Mouse (Mus musculus) c-Kit-positive CD71-positive TER-119-positive erythroid progenitor cells, embryonic 14.5 days (primary cell): ENCODE measurements around the gene Tmem9b.

Experiments
- DNase-seq: peaks from one replicate; pipeline ENCODE4 v3.0.0-alpha.2; 2013; ENCODE audit warnings: low spot score

Tmem9b gene

DNA sequence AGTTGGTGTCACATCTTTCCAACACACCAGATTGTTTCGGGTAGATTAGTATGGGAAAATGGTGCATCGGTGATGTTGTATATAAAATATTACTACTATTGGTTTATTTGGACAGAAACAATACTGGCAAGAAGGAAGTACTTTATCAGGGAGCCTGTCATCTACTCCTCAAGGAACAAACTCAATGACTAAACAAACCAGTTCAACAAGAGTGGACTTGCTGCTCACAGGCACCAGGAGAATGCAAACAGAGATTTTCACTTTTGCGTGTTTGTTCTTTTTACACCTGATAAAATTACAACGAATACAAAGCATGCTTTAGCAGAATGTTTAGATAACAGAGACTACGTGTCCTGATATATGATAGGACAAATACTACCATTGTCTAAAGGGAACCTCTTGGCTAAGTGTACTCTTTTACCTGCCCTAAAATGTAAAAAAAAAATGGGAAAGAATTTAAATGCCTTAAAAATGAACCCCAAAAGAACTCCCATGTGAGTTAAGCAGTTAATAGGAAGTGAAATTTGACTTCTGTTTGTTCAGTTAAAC lies 12.8 kb downstream of the Tmem9b start:
- DNase-seq = no peak

DNA sequence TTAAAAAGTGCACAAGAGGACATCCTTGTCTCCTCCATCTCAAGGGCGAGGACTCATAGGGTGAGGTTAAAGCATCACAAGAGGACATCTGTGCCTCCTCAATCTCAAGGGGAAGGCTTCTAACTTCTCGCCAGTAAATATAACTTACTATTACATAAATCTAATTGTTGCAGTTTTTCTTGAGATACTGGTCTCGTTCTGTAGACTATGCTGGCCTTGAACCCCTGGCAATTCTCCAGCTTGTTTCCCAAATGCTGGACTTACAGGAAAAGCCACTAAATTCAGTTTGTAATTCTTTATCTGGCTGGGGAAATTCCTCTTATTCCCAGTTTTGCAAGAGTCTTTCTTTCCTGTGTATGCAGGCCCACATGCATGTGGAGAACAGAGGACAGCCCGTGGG lies 17.9 kb downstream of the Tmem9b start:
- DNase-seq = no peak

- no peak for DNase-seq
Observed at GRCm38 (mm10) chr7:109731626-109732025, 21.0 kb downstream of the Tmem9b start, which contains the start of gene Ascl3. TSS of gene Ascl3 (minus strand) at chr7:109731726.

DNA sequence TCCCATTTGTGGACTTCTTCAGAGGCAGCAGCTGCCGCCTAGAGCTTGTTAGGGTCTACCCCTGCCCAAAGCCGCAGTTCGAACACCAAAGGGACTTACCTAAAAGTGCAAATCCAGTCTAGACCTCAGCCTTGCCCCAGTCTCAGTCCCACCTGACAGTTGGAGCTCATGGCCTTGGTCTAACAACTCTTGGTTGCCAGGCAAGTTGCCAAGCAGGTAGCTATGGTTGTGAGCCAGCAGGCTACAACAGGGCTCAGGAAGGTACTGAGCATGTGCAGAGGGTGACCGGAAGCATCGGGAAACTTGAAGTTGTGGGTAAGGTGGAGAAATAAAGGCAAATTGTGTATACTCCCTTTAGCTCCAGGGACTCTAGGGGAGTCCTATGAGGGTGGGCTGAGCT lies 29.0 kb downstream of the Tmem9b start, which contains the start of gene BC051019:
Gene BC051019, minus strand, starts transcription at position 154 of the 400 bp plus-strand sequence.
- DNase-seq = no peak

- no peak for DNase-seq
Observed at GRCm38 (mm10) chr7:109723114-109723513, 29.6 kb downstream of the Tmem9b start.

GRCm38 (mm10) chr7:109722618-109723017 lies 30.1 kb downstream of the Tmem9b start:
- DNase-seq = no peak

- DNase-seq = peak; percentile 42
Observed at GRCm38 (mm10) chr7:109719286-109719685, 33.4 kb downstream of the Tmem9b start.

DNA sequence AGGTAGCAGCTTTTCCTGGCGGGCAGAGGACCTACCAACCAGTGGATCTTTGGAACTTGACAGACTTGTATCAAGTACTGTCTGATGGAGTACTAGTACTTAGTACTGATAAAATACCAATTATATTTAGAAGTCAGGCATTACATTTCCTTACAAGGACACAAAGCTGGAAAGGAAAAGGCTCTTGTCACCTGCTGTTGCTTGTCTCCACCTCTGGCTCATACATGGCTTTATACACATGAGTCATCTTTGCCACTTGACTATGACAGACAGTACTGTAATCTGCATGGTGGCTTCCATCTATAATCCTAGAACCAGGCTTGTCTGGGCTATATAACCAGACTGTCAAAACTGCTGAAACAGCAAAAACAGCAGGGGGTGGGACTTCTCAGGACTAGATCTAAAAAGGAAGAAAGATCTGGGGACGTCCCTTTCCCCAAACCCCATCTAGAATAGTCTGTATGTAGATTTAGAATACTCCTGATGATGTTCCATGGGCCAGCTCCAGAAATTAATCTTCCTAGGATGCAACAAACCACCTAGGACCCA lies 39.2 kb downstream of the Tmem9b start:
- DNase-seq = no peak

DNA sequence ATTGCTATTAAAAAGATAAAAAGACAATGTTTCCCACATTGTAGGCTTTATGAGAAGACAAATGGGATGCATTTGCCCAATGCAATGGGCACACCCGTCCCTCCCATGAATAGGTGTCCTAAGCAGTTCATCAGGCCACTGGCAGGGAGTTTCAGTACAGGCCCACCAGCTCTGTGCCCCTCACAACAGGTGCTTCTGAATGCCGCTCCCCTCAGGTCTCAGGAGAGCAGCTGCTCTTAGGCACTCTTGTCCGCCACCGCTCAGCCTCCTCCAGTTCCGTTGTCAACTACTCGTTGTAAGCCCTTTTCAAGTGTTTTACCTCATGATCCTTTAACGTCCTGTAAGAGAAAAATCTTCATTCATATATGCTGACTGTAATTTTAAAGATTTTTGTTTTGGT lies 40.5 kb downstream of the Tmem9b start:
- DNase-seq = no peak

- no peak for DNase-seq
Observed at GRCm38 (mm10) chr7:109710069-109710468, 42.6 kb downstream of the Tmem9b start.

DNA sequence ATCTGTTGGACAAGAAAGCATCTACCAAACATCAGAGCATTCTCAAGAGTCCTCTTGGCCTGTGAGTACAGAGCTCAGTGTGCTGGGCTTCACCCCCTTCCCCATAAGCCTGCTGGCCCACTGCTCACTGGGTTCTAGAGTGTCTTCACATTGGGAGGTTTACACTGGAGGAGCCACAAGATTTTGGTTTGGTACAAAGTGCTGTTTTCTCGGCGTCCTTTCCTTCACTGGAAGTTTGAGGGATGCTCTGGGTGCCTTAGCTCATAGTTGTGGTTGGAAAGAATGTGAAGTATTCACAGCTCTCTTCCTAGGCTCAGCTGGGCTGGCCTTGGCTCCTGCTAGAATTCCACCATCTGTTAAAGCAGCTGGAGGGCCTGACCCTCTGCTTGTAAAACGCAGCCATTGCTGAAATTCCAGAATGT lies 43.7 kb downstream of the Tmem9b start:
- no peak for DNase-seq

GRCm38 (mm10) chr7:109707023-109707785 lies 45.5 kb downstream of the Tmem9b start:
- peak; percentile 56 for DNase-seq

GRCm38 (mm10) chr7:109704461-109704860 lies 48.2 kb downstream of the Tmem9b start:
- DNase-seq = no peak

DNA sequence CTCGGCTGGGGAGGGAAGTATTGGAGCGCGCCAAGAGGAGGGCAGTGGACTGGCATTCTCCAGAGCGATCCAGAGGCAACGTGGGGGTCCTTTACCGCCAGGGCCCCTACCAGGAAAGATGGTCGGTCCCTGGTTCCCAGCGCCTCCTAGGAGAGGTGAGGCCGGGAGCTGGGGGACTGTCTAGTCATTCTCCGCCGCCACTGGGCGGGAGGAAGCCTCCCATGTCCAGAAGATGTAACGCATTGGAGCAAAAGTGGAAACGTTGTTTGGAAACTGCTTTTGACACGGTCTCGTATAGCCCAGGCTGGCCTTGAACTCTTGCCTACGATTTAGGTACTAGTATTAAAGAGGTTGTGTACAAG lies 48.7 kb downstream of the Tmem9b start:
- peak; percentile 42 for DNase-seq

- DNase-seq = peak; percentile 93
Observed at GRCm38 (mm10) chr7:109703190-109704015, 49.3 kb downstream of the Tmem9b start, which contains the start of the genes St5 and Akip1. TSS of gene St5 (minus strand) at chr7:109703605. TSS of gene Akip1 (plus strand) at chr7:109703690.

DNA sequence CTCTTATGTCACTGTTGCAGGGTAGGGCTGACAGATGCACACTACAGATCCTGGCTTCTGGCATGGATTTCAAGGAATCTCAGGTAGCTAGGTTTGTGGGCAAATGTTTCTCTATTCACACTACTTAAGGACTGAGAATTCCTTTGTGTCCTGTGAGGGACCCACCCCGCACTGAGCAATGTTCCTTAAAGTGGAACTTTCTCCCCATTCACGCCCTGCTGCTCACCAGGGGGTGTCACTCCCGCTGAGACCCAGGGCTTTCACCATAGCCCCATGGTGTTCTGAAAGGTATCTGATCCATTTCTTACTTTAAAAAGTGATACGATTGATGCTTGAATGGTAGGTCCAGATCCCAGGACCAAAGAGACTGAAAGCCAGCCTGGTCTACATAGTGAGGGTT lies 50.0 kb downstream of the Tmem9b start:
- DNase-seq = no peak

- DNase-seq = no peak
Observed at GRCm38 (mm10) chr7:109700213-109700612, 52.5 kb downstream of the Tmem9b start.

DNA sequence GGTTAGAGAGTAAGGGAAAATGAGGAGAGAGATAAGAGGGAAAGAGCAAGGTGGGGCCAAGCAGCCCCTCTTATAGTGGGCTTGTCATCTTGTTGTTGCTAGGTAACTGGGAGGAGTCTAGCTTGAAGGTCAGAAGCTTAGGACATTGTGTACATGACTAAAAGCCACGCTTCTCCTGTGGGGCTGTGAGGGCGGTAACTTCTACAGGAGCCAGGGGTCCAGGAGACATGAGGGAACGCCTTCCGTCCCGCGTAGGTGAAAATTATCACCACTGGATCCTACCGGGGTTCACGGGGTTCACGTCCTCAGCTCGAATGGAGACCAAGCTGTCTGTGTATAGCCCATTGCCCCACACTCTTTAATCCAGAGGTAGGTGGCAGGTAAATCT lies 57.3 kb downstream of the Tmem9b start:
- DNase-seq = no peak

DNA sequence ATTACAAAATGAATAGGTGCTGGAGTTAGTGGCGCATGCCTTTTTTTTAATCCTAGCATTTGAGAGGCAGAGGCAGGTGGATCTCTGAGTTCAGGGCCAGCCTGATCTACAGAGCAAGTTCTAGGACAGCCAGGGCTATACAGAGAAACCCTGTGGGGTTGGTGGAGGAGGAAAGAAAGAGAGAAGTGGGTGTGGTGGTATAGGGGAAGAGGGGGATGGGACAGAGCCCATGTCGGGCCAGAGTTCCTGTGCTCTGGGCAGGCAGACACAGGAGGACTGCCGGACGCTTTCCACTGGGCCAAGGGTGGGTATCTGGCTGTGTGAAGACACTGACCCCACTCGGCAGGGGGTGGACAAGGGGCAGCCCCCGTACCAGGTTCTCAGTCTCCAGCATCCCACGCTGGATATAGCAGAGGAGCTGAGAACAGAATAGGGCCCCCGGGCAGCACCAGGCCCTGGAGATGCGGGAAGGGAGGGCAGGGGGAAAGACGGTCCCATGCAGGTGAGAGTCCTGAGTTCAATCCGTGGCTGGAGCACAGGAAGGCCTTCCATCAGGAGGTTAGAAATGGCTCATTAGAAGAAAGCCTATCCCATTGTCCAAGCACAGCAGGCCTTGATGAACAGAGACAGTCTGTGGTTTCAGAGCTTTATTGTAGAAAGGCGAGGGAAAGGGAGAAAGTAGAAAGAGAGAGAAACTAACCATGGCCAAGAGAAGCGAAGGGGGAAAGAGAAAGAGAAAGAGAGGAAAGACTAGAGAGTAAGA lies 57.9 kb downstream of the Tmem9b start:
- DNase-seq = no peak

DNA sequence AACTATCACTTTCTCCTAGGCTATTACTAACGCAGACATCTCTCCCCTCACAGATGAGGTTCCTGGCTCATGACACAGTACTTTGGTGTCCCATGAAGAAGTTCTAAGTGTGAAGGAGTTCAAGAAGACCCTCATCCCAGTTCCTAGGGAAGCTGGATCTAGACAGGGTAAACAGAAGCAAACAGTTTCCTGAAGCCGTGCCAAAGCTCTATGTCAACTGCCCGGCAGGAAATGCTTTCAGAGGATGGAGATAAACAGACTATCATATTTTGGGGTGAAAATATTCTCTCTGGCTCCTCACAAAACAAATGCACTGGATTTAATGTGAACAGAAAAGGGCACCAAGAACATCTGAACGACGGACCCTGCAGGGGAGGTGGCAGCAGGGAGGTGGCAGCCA lies 61.7 kb downstream of the Tmem9b start:
- DNase-seq = no peak

DNA sequence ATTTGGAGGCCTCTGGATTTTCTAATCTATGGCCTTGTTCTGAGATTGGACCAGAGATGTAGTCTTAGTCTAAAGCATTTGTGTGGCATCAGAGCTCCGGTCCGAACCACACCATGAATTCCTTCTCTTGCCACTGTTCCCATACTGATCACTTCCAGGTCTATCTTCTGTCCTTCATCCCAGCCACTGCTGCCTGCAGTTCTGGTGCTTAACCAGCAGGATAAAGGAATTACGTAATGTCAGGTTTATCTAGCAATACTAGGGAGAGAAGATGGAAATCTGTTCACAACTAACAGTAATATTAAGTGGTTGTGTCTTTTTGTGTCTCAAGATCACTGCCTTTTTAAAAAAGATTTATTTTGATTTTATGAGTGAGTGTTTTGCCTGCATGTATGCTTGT lies 62.6 kb downstream of the Tmem9b start:
- no peak for DNase-seq
